Mouse (Mus musculus) stomach, embryonic 15.5 days (tissue): ENCODE measurements at regions not wholly inside any gene's neighbourhood (a gene's known extent, or its start where the extent isn't known, plus 50 kb on each side); places are given as distances from the start of the nearest gene placed in this dataset.
"Not testable (repeated sequence)": the region's sequence is repeated elsewhere in the genome, so short reads cannot be mapped to it uniquely, and the experiment has no call there.

ENCODE experiments used
- ATAC-seq: fragments of 200-750 bp; cut with Nextera tagmentation; 2 replicates; pipeline ENCODE4 v1.8.0; 2017; ENCODE audit warnings: low read depth, moderate number of reproducible peaks, moderate TSS enrichment; ENCODE audit not compliant: insufficient read depth, low FRiP score
- H3K27ac ChIP-seq: fragments of 300-500 bp; sonication (generic); 2 replicates; pipeline ENCODE4 v1.5.1; 2015; ENCODE audit warnings: mild to moderate bottlenecking, inconsistent platforms
- H3K27me3 ChIP-seq: fragments of 300-500 bp; sonication (generic); replicated peaks from 2 replicates; pipeline ENCODE4 v1.6.1; 2015; ENCODE audit warnings: inconsistent platforms
- H3K36me3 ChIP-seq: fragments of 300-500 bp; sonication (generic); 2 replicates; pipeline ENCODE4 v1.6.1; 2015; ENCODE audit warnings: inconsistent platforms
- H3K4me1 ChIP-seq: fragments of 300-500 bp; sonication (generic); 2 replicates; pipeline ENCODE4 v1.6.1; 2015; ENCODE audit warnings: inconsistent platforms
- H3K4me2 ChIP-seq: fragments of 300-500 bp; sonication (generic); 2 replicates; pipeline ENCODE4 v1.6.1; 2015; ENCODE audit warnings: mild to moderate bottlenecking, inconsistent platforms
- H3K4me3 ChIP-seq: fragments of 300-500 bp; sonication (generic); replicated peaks from 2 replicates; pipeline ENCODE4 v1.5.1; 2015; ENCODE audit warnings: inconsistent platforms
- H3K9ac ChIP-seq: fragments of 300-500 bp; sonication (generic); 2 replicates; pipeline ENCODE4 v1.6.1; 2015; ENCODE audit warnings: inconsistent platforms
- H3K9me3 ChIP-seq: fragments of 300-500 bp; sonication (generic); 2 replicates; pipeline ENCODE4 v1.6.1; 2016; ENCODE audit warnings: inconsistent platforms
- WGBS: fragments of 180-500 bp; shearing (Covaris S2); methylation state at CpG from one replicate; pipeline ENCODE4 v1.1.7; 2015; 5-methylcytosine and 5-hydroxymethylcytosine counted together

GRCm38 (mm10) chr4:31354046-31354445 is 609.9 kb upstream of the Map3k7 start:
- H3K4me1 ChIP-seq, H3K36me3 ChIP-seq, H3K27ac ChIP-seq, H3K9ac ChIP-seq, H3K9me3 ChIP-seq, H3K27me3 ChIP-seq, ATAC-seq, H3K4me3 ChIP-seq, H3K4me2 ChIP-seq: not testable (repeated sequence)
- 92% methylated on average over 3 of the region's 3 CpGs for WGBS

- no peak for ATAC-seq
- no peaks in the 10 kb centered on the region for H3K4me1 ChIP-seq
- no peaks in the 10 kb centered on the region for H3K27me3 ChIP-seq
- no peak overlapping the region for H3K4me3 ChIP-seq
- no peak overlapping the region for H3K27ac ChIP-seq
- no peak overlapping the region for H3K4me2 ChIP-seq
- WGBS = 75% methylated on average over 2 of the region's 2 CpGs
- H3K9me3 ChIP-seq = no peaks in the 10 kb centered on the region
- no peaks in the 10 kb centered on the region for H3K36me3 ChIP-seq
- H3K9ac ChIP-seq = no peak overlapping the region
Observed at GRCm38 (mm10) chr4:31354953-31355352, 608.9 kb upstream of the Map3k7 start.

GRCm38 (mm10) chr4:31366172-31366571 is 597.7 kb upstream of the Map3k7 start:
- no peak for ATAC-seq
- no peaks in the 10 kb centered on the region for H3K4me1 ChIP-seq
- WGBS = 67% methylated on average over 1 of the region's 1 CpGs
- no peak overlapping the region for H3K4me3 ChIP-seq
- no peaks in the 10 kb centered on the region for H3K9me3 ChIP-seq
- no peak overlapping the region for H3K4me2 ChIP-seq
- no peak overlapping the region for H3K27ac ChIP-seq
- H3K9ac ChIP-seq = no peak overlapping the region
- H3K36me3 ChIP-seq = no peaks in the 10 kb centered on the region
- H3K27me3 ChIP-seq = no peaks in the 10 kb centered on the region

- H3K27ac ChIP-seq = no peak overlapping the region
- no peaks in the 10 kb centered on the region for H3K4me1 ChIP-seq
- H3K27me3 ChIP-seq = no peaks in the 10 kb centered on the region
- H3K4me3 ChIP-seq = no peak overlapping the region
- H3K36me3 ChIP-seq = no peaks in the 10 kb centered on the region
- H3K4me2 ChIP-seq = no peak overlapping the region
- no peak for ATAC-seq
- H3K9ac ChIP-seq = no peak overlapping the region
- no peaks in the 10 kb centered on the region for H3K9me3 ChIP-seq
- 70% methylated on average over 5 of the region's 5 CpGs for WGBS
Observed at GRCm38 (mm10) chr4:31367031-31367430, 596.9 kb upstream of the Map3k7 start.

DNA sequence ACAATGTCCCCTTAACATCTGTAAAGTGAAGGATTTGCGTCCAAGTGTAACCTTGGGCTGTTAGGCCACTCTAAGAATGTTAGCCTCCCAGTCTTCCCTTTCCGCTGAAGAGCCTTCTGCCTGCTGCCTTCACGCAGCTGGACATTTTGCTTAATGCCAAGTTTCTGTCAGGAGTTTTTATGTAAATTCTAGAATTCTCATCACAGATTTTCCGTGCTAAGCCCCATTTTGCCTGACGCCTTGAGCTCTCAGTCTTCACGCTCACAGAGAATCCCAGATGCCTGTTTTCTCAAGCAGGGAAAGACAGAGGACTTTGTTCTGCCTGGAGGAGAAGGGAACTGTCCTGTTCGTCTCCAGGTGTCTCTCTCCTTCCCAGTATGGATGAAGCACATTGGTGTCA is 593.8 kb upstream of the Map3k7 start:
- WGBS = 50% methylated on average over 7 of the region's 7 CpGs
- ATAC-seq = no peak

GRCm38 (mm10) chr4:31381069-31381969 is 582.6 kb upstream of the Map3k7 start:
- no peak overlapping the region for H3K9ac ChIP-seq
- no peak for ATAC-seq
- no peak overlapping the region for H3K4me2 ChIP-seq
- H3K4me1 ChIP-seq = no peaks in the 10 kb centered on the region
- 87% methylated on average over 8 of the region's 8 CpGs for WGBS
- H3K27me3 ChIP-seq = no peaks in the 10 kb centered on the region
- no peaks in the 10 kb centered on the region for H3K9me3 ChIP-seq
- H3K27ac ChIP-seq = no peak overlapping the region
- H3K36me3 ChIP-seq = no peaks in the 10 kb centered on the region
- no peak overlapping the region for H3K4me3 ChIP-seq

More for the DNA sequence above, 593.8 kb upstream of the Map3k7 start:
- Histone ChIP-seq H3K36me3 (no peaks in the 10 kb centered on the region), H3K4me3 (no peak overlapping the region), H3K27me3 (no peaks in the 10 kb centered on the region), H3K9ac (no peak overlapping the region), H3K27ac (no peak overlapping the region), H3K4me2 (no peak overlapping the region), H3K9me3 (no peaks in the 10 kb centered on the region), H3K4me1 (no peaks in the 10 kb centered on the region)

GRCm38 (mm10) chr4:31392932-31393632 is 570.8 kb upstream of the Map3k7 start:
- H3K36me3 ChIP-seq = no peaks in the 10 kb centered on the region
- 57% methylated on average over 4 of the region's 4 CpGs for WGBS

GRCm38 (mm10) chr4:31395538-31395937 is 568.4 kb upstream of the Map3k7 start:
- 52% methylated on average over 4 of the region's 4 CpGs for WGBS
- no peak for ATAC-seq
- H3K9me3 ChIP-seq = no peaks in the 10 kb centered on the region
- no peaks in the 10 kb centered on the region for H3K36me3 ChIP-seq
- H3K27me3 ChIP-seq = no peaks in the 10 kb centered on the region
- H3K27ac ChIP-seq = no peak overlapping the region
- H3K9ac ChIP-seq = no peak overlapping the region
- H3K4me3 ChIP-seq = no peak overlapping the region
- no peaks in the 10 kb centered on the region for H3K4me1 ChIP-seq
- H3K4me2 ChIP-seq = no peak overlapping the region

More at GRCm38 (mm10) chr4:31392932-31393632, 570.8 kb upstream of the Map3k7 start:
- Histone ChIP-seq H3K27ac (no peak overlapping the region), H3K9me3 (no peaks in the 10 kb centered on the region), H3K27me3 (no peaks in the 10 kb centered on the region), H3K9ac (no peak overlapping the region), H3K4me2 (no peak overlapping the region), H3K4me1 (no peaks in the 10 kb centered on the region), H3K4me3 (no peak overlapping the region)
- no peak for ATAC-seq

GRCm38 (mm10) chr4:31403976-31404375 is 559.9 kb upstream of the Map3k7 start:
- Histone ChIP-seq H3K27ac (no peak overlapping the region), H3K36me3 (no peaks in the 10 kb centered on the region), H3K4me3 (no peak overlapping the region), H3K4me2 (no peak overlapping the region), H3K27me3 (no peaks in the 10 kb centered on the region), H3K4me1 (no peaks in the 10 kb centered on the region), H3K9ac (no peak overlapping the region), H3K9me3 (no peaks in the 10 kb centered on the region)
- WGBS = 61% methylated on average over 8 of the region's 8 CpGs
- no peak for ATAC-seq

GRCm38 (mm10) chr4:31404840-31405714 is 558.8 kb upstream of the Map3k7 start:
- H3K27ac ChIP-seq = peak overlapping the region; percentile 36
- no peaks in the 10 kb centered on the region for H3K27me3 ChIP-seq
- no peaks in the 10 kb centered on the region for H3K4me1 ChIP-seq
- no peaks in the 10 kb centered on the region for H3K36me3 ChIP-seq
- 39% methylated on average over 16 of the region's 16 CpGs for WGBS
- H3K4me2 ChIP-seq = 0 out of 2 replicates have a peak overlapping the region, but pooled peaks have one; percentile 1
- no peaks in the 10 kb centered on the region for H3K9me3 ChIP-seq
- ATAC-seq = peak; percentile 27; the same call in 1 of the 2 replicates
- H3K9ac ChIP-seq = no peak overlapping the region
- no peak overlapping the region for H3K4me3 ChIP-seq

DNA sequence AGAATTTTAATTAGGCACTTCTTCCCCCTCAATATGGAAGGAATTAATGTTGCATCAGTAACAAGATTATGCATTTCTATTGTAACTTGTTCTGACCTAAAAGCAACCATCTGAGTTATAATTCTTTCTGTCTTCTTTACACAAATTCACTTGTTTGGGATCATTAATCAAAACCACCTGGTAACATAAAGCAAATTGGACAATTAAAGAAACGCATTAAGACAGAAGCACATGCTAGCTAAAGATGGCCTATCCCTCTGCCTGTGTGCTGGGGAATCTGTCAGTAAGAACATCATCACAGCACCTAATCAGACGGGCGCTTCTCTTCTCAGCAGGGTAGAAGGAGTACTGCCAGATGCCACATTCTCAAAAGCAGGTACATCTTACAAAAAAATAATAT is 553.7 kb upstream of the Map3k7 start:
- H3K4me1 ChIP-seq = no peaks in the 10 kb centered on the region
- WGBS = 73% methylated on average over 3 of the region's 3 CpGs
- no peaks in the 10 kb centered on the region for H3K9me3 ChIP-seq
- H3K4me3 ChIP-seq = no peak overlapping the region
- H3K27me3 ChIP-seq = no peaks in the 10 kb centered on the region
- no peak overlapping the region for H3K9ac ChIP-seq
- no peak overlapping the region for H3K27ac ChIP-seq
- no peaks in the 10 kb centered on the region for H3K36me3 ChIP-seq
- H3K4me2 ChIP-seq = no peak overlapping the region
- ATAC-seq = no peak
